Mouse (Mus musculus) thymus, postnatal 10 days (tissue): ENCODE data around the gene Sept4.

Source experiments
- DNase-seq, 2 experiments: peaks; one replicate each; pipeline ENCODE4 v3.0.0; 2021; ENCODE audit warnings: low spot score in 2 of 2

Gene Sept4

GRCm38 (mm10) chr11:87568255-87568953, at the start of gene Sept4:
Gene Sept4, plus strand, starts transcription at chr11:87568903.
- DNase-seq = no peak

- DNase-seq = peak; percentile 8 to 51
These were observed 49.4 kb upstream of the Sept4 start for GRCm38 (mm10) chr11:87519260-87519659.

- no peak for DNase-seq
These were observed 45.2 kb upstream of the Sept4 start for GRCm38 (mm10) chr11:87523466-87523865.

- no peak for DNase-seq
These were observed 44.7 kb upstream of the Sept4 start for GRCm38 (mm10) chr11:87523967-87524366.

GRCm38 (mm10) chr11:87524780-87525179, 43.9 kb upstream of the Sept4 start:
- DNase-seq = no peak

- no peak for DNase-seq
These were observed 41.3 kb upstream of the Sept4 start for GRCm38 (mm10) chr11:87527364-87527763.

- no peak for DNase-seq
These were observed 40.7 kb upstream of the Sept4 start for GRCm38 (mm10) chr11:87527990-87528389.

GRCm38 (mm10) chr11:87531695-87532094, 37.0 kb upstream of the Sept4 start:
- DNase-seq = no peak

- DNase-seq = no peak
These were observed 26.4 kb upstream of the Sept4 start for GRCm38 (mm10) chr11:87542285-87542684.

- DNase-seq = peak in 1 of 2 experiments; percentile 7
These were observed 25.8 kb upstream of the Sept4 start for GRCm38 (mm10) chr11:87542906-87543305.

- DNase-seq = no peak
These were observed 15.4 kb upstream of the Sept4 start for GRCm38 (mm10) chr11:87553342-87553741.

- DNase-seq = no peak
These were observed 14.3 kb upstream of the Sept4 start for GRCm38 (mm10) chr11:87554386-87554785.

- no peak for DNase-seq
These were observed 13.5 kb upstream of the Sept4 start for GRCm38 (mm10) chr11:87555106-87555703.

- no peak for DNase-seq
These were observed 7.5 kb upstream of the Sept4 start for GRCm38 (mm10) chr11:87561208-87561607.

- DNase-seq = no peak
These were observed 2.2 kb upstream of the Sept4 start, which contains the start of gene Gm11492 for GRCm38 (mm10) chr11:87566501-87566900. Gene Gm11492, plus strand, starts transcription at chr11:87566653.

GRCm38 (mm10) chr11:87570743-87571142, 2.0 kb downstream of the Sept4 start:
- no peak for DNase-seq

- DNase-seq = no peak
These were observed 2.8 kb downstream of the Sept4 start for GRCm38 (mm10) chr11:87571361-87571950.

- no peak for DNase-seq
These were observed 5.0 kb downstream of the Sept4 start for GRCm38 (mm10) chr11:87573751-87574150.

GRCm38 (mm10) chr11:87574520-87575180, 5.9 kb downstream of the Sept4 start:
- DNase-seq = no peak

- no peak for DNase-seq
These were observed 9.0 kb downstream of the Sept4 start for GRCm38 (mm10) chr11:87577601-87578248.

- DNase-seq = peak; percentile 35 to 64
These were observed 9.7 kb downstream of the Sept4 start for GRCm38 (mm10) chr11:87578249-87578962.
